In the genomic region with DNA sequence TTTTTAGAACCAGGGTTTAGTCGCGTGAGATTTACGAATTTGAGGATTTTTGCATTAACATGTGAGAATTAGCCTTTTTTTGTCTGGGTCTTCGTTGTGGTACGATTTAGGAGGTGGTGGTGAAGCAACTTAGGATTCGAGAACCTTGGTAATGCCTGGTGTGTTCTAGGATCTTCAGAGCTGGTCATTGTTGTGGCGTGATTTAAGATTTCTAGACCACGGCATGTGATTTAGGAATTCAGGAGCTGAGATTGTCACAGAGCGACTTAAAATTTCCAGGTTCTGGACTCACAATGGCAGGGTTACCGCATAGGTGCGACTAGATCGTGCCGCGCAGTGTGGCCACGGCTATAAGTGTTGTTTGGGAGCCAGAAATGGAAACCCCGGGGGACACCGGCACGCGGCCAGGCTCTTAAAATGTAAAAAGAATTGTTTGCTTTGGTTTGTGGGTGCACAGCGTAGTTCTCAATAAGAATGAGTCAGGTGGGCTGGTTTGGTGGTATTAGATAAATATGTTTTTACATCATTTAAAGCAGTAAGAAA, we compare ENCODE assay signal across 8 mouse cellular contexts. TPM values are rescaled to one million over a fixed set of nuclear protein-coding genes. Genes with fewer than 3 reads are reported as not detected.
DNase-seq lines count a peak whose midpoint lies in the region; ATAC-seq and TF ChIP-seq lines count a peak whose summit lies in the region.

No protein-coding gene starts in this region.

- H3K27ac ChIP-seq in kidney, adult 2 months (ENCODE audit: insufficient read depth, low read depth, low read length), result no peak overlapping the region
- H3K27ac ChIP-seq in hindbrain, embryonic 12.5 days, result peak overlapping the region; percentile 82
- H3K27ac ChIP-seq in midbrain, embryonic 14.5 days (replicated peaks; ENCODE audit: low read depth, low read length), result peak overlapping the region; percentile 86

- TF ChIP-seq POLR2A in kidney, adult 2 months (IDR thresholded peaks at IDR 0.05; ENCODE audit: low read depth, low read length), result no peak

- peak overlapping the region; percentile 68 for H3K9ac ChIP-seq in hindbrain, embryonic 12.5 days
- peak overlapping the region; percentile 73 for H3K9ac ChIP-seq in midbrain, embryonic 14.5 days (replicated peaks; ENCODE audit: low read length)

- no peaks in the 10 kb centered on the region for H3K36me3 ChIP-seq in kidney, adult 2 months (ENCODE audit: control insufficient read depth, insufficient read depth, low read length)
- H3K36me3 ChIP-seq in hindbrain, embryonic 12.5 days, result peaks cover 17% of the 10 kb centered on the region
- peaks cover 16% of the 10 kb centered on the region for H3K36me3 ChIP-seq in midbrain, embryonic 14.5 days (ENCODE audit: control insufficient read depth, insufficient read depth, low read length)

- intact Hi-C loops in left cerebral cortex, postnatal 36 days (cut with DNase I), result no loop called here

- peak overlapping the region; percentile 50 for H3K4me2 ChIP-seq in hindbrain, embryonic 12.5 days (replicated peaks)
- H3K4me2 ChIP-seq in midbrain, embryonic 14.5 days (ENCODE audit: low read length), result peak overlapping the region; percentile 65

- peaks cover 41% of the 10 kb centered on the region for H3K9me3 ChIP-seq in hindbrain, embryonic 12.5 days (replicated peaks)
- H3K9me3 ChIP-seq in midbrain, embryonic 14.5 days (ENCODE audit: control insufficient read depth, low read length), result peaks cover 40% of the 10 kb centered on the region

- 48% methylated on average over 20 of the region's 20 CpGs for WGBS in kidney, adult 2 months
- 38% methylated on average over 20 of the region's 20 CpGs for WGBS in hindbrain, embryonic 12.5 days
- 46% methylated on average over 20 of the region's 20 CpGs for WGBS in midbrain, embryonic 14.5 days

- ATAC-seq in hindbrain, embryonic 12.5 days (ENCODE audit: low FRiP score), result no peak
- ATAC-seq in midbrain, embryonic 14.5 days (ENCODE audit: low FRiP score, low TSS enrichment), result no peak

- H3K4me3 ChIP-seq in kidney, adult 2 months (ENCODE audit: insufficient read depth, low read depth, low read length), result peak overlapping the region; percentile 46; the same call in 1 of the 2 replicates
- peak overlapping the region; percentile 50 for H3K4me3 ChIP-seq in hindbrain, embryonic 12.5 days
- H3K4me3 ChIP-seq in midbrain, embryonic 14.5 days (replicated peaks; ENCODE audit: low read depth, low read length), result peak overlapping the region; percentile 58

- TF ChIP-seq CTCF in kidney, adult 2 months (conservative IDR thresholded peaks at IDR 0.05; ENCODE audit: insufficient read depth, insufficient read length, low read depth, low read length), result no peak

- H3K27me3 ChIP-seq in kidney, adult 2 months (replicated peaks; ENCODE audit: control insufficient read depth, insufficient read depth, low read length), result no peaks in the 10 kb centered on the region
- H3K27me3 ChIP-seq in hindbrain, embryonic 12.5 days, result no peaks in the 10 kb centered on the region
- H3K27me3 ChIP-seq in midbrain, embryonic 14.5 days (ENCODE audit: control insufficient read depth, insufficient read depth, low read length), result no peaks in the 10 kb centered on the region

- no peaks in the 10 kb centered on the region for H3K4me1 ChIP-seq in kidney, adult 2 months (ENCODE audit: control insufficient read depth, insufficient read depth, low read length)
- H3K4me1 ChIP-seq in hindbrain, embryonic 12.5 days, result peaks cover 12% of the 10 kb centered on the region
- H3K4me1 ChIP-seq in midbrain, embryonic 14.5 days (ENCODE audit: control insufficient read depth, insufficient read depth, low read length), result peaks cover 8% of the 10 kb centered on the region

- no peak for DNase-seq in kidney, adult 2 months
- no peak for DNase-seq in kidney, postnatal 25 days
- DNase-seq in cerebellum, adult 8-10 months, result peak; percentile 18
- DNase-seq in midbrain, embryonic 14.5 days, result no peak
- no peak for DNase-seq in spleen, postnatal 10 days (ENCODE audit: low spot score in 2 of 2)
- DNase-seq in left cerebral cortex, postnatal 36 days (ENCODE audit: low spot score in 2 of 2), result no peak
- no peak for DNase-seq in layer of hippocampus, adult 9-11 months

RNA-seq across cellular contexts. Expression of a gene that starts 15.2 kb away (rescaled TPM):
- 8.4 and 16.5 TPM in 2 replicates for polyA plus RNA-seq in kidney, adult 2 months (2012; rRNA removed)
- 763 and 927 TPM in 2 replicates for polyA plus RNA-seq in hindbrain, embryonic 12.5 days (2016; fragmentation: Nextera tagmentation; extraction: Ambion mirVana)
- 297 and 402 TPM in 2 replicates for polyA plus RNA-seq in midbrain, embryonic 14.5 days (2014; fragmentation: Nextera tagmentation; extraction: Ambion mirVana)
- total RNA-seq in left cerebral cortex, postnatal 36 days (2021), result 100 to 1,000 TPM in 1 of 2 experiments, 10 to 100 TPM in 1; 99.8 to 118 TPM

RNA-seq across cellular contexts. Expression of a gene that starts 45.0 kb away (rescaled TPM):
- 2.6 and 2.9 TPM in 2 replicates for polyA plus RNA-seq in kidney, adult 2 months (2012; rRNA removed)
- 20.5 and 21.9 TPM in 2 replicates for polyA plus RNA-seq in hindbrain, embryonic 12.5 days (2016; fragmentation: Nextera tagmentation; extraction: Ambion mirVana)
- polyA plus RNA-seq in midbrain, embryonic 14.5 days (2014; fragmentation: Nextera tagmentation; extraction: Ambion mirVana), result 13.3 and 14.2 TPM in 2 replicates
- 1 to 10 TPM; 7.1 to 9.0 TPM for total RNA-seq in left cerebral cortex, postnatal 36 days (2021)

Comparison
In these comparisons a context has a peak if more than half of its experiments do, and no peak if none do; other contexts are left out.
1. RNA of a gene that starts 15.2 kb away (polyA plus RNA-seq): 763 to 927 TPM in hindbrain, embryonic 12.5 days and 297 to 402 TPM in midbrain, embryonic 14.5 days; 8.4 to 16.5 TPM in kidney, adult 2 months; every median in the first group is over 10 times any median in the second.
2. Peak in every context shown above with its lines, with median percentiles within 50 percentile points of each other: H3K4me3 ChIP-seq.